In genomic region chr8:84015833-84016232, GRCm38 (mm10) we compare ENCODE assay signal across 17 mouse cellular contexts. TPM values are rescaled to one million over a fixed set of nuclear protein-coding genes. Genes with fewer than 3 reads are reported as not detected.
"Had no signal": no experiment of that assay in that cellular context is flagged by ENCODE, and none has a peak within 500 bp of the region (broad histone marks: within the 10 kb centered on the region; RNA-seq: fewer than 3 reads in every experiment).

No protein-coding gene starts in this region.

- H3K36me3 ChIP-seq: intestine, embryonic 15.5 days; kidney, embryonic 15.5 days; limb, embryonic 13.5 days; midbrain, embryonic 10.5 days; midbrain, embryonic 15.5 days; stomach, embryonic 15.5 days had no signal

- H3K27ac ChIP-seq: intestine, embryonic 15.5 days; kidney, embryonic 15.5 days; limb, embryonic 13.5 days; midbrain, embryonic 10.5 days; midbrain, embryonic 15.5 days; stomach, embryonic 15.5 days had no signal

- H3K9me3 ChIP-seq: intestine, embryonic 15.5 days; kidney, embryonic 15.5 days; limb, embryonic 13.5 days; midbrain, embryonic 10.5 days; midbrain, embryonic 15.5 days; stomach, embryonic 15.5 days had no signal

- H3K4me3 ChIP-seq: intestine, embryonic 15.5 days; kidney, embryonic 15.5 days; limb, embryonic 13.5 days; midbrain, embryonic 10.5 days; midbrain, embryonic 15.5 days; stomach, embryonic 15.5 days had no signal

- DNase-seq: kidney, adult 2 months; kidney, postnatal 25 days; layer of hippocampus, adult 9-11 months; left cerebral cortex, postnatal 4 days; lung, adult 18-20 months; lung, postnatal 4 days; right cerebral cortex, postnatal 14 days; thymus, adult 2 months; thymus, postnatal 25 days had no signal

- H3K9ac ChIP-seq: intestine, embryonic 15.5 days; kidney, embryonic 15.5 days; limb, embryonic 13.5 days; midbrain, embryonic 15.5 days; stomach, embryonic 15.5 days had no signal

- H3K4me2 ChIP-seq: intestine, embryonic 15.5 days; kidney, embryonic 15.5 days; limb, embryonic 13.5 days; liver, embryonic 11.5 days; midbrain, embryonic 15.5 days; stomach, embryonic 15.5 days had no signal

- ATAC-seq: intestine, embryonic 15.5 days; midbrain, embryonic 15.5 days had no signal

RNA-seq across cellular contexts. Expression of gene 2210011C24Rik, which starts 3.9 kb away (rescaled TPM):
- total RNA-seq: left cerebral cortex, postnatal 4 days; megakaryocyte, adult 5-6 weeks had no signal
- polyA plus RNA-seq: liver, embryonic 11.5 days had no signal

RNA-seq across cellular contexts. Expression of gene Palm3, which starts 5.4 kb away (rescaled TPM):
- total RNA-seq: megakaryocyte, adult 5-6 weeks had no signal

RNA-seq across cellular contexts. Expression of gene 1700067K01Rik, which starts 14.5 kb away (rescaled TPM):
- total RNA-seq: megakaryocyte, adult 5-6 weeks had no signal
